In the genomic region with DNA sequence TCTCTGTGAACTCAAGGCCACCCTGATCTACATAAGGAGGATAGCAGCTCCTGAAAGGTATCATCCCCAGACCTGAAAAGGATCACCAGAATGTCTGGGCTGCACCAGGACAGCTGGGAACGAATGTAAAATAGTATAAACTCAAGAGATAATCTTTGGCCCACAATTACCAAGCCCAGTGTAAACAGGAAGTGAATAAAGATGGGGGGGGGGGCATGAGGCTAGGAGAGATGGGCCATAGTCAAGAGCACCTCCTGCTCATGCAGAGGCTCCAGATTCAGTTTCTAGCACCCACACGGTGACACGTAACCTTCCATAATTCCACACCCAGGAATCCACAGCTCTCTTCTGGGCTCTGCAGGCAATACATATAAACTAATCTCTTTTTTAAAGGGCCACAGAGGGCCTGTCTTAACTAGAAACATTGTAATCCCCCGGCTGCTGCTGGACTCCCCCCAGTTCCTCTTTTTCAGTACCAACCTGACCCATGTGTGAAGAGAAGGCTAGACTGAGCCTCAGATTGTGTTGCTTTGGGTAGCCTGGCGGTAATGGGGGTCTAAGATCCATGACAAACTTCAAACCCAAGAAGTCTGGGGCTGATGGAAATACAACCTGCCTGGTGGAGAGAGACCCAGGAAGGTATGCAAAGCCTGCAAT, we compare ENCODE assay signal across 11 mouse cellular contexts. TPM values are rescaled to one million over a fixed set of nuclear protein-coding genes. Genes with fewer than 3 reads are reported as not detected.
DNase-seq lines count a peak whose midpoint lies in the region; ATAC-seq and TF ChIP-seq lines count a peak whose summit lies in the region.
"Had no signal": no experiment of that assay in that cellular context is flagged by ENCODE, and none has a peak within 500 bp of the region (broad histone marks: within the 10 kb centered on the region; RNA-seq: fewer than 3 reads in every experiment).

No protein-coding gene starts in this region.

- no peak for ATAC-seq in lung, embryonic 14.5 days (ENCODE audit: insufficient read depth)
- peak; percentile 49 for ATAC-seq in granulocyte monocyte progenitor cell, adult 5-6 weeks (replicated peaks; ENCODE audit: poor library complexity, severe bottlenecking)
- no peak for ATAC-seq in hindbrain, embryonic 13.5 days (ENCODE audit: low FRiP score)
- no peak for ATAC-seq in midbrain, embryonic 16.5 days
- ATAC-seq: hindbrain, embryonic 16.5 days had no signal

- H3K9me3 ChIP-seq in lung, embryonic 14.5 days (ENCODE audit: low read depth, low read length): no peaks in the 10 kb centered on the region
- H3K9me3 ChIP-seq in hindbrain, embryonic 13.5 days: no peaks in the 10 kb centered on the region
- no peaks in the 10 kb centered on the region for H3K9me3 ChIP-seq in midbrain, embryonic 16.5 days (replicated peaks; ENCODE audit: control insufficient read depth, low read length, poor library complexity, severe bottlenecking)
- H3K9me3 ChIP-seq: midbrain, embryonic 12.5 days had no signal

- TF ChIP-seq POLR2A in small intestine, adult 2 months (IDR thresholded peaks at IDR 0.05; ENCODE audit: low read depth, low read length): no peak

- intact Hi-C loops in gastrocnemius, adult 2 months (cut with DNase I): no loop called here

- no peaks in the 10 kb centered on the region for H3K27me3 ChIP-seq in lung, embryonic 14.5 days (ENCODE audit: insufficient read depth, low read length)
- no peaks in the 10 kb centered on the region for H3K27me3 ChIP-seq in small intestine, adult 2 months (ENCODE audit: control insufficient read depth, insufficient read depth, low read length)
- no peaks in the 10 kb centered on the region for H3K27me3 ChIP-seq in hindbrain, embryonic 13.5 days
- H3K27me3 ChIP-seq in midbrain, embryonic 16.5 days (ENCODE audit: control insufficient read depth, insufficient read depth, low read depth, low read length): no peaks in the 10 kb centered on the region
- H3K27me3 ChIP-seq: midbrain, embryonic 12.5 days had no signal

- TF ChIP-seq CTCF in gastrocnemius, adult 2 months (IDR thresholded peaks at IDR 0.05): no peak
- TF ChIP-seq CTCF in lung, embryonic 14.5 days (IDR thresholded peaks at IDR 0.05; ENCODE audit: low read depth): no peak
- TF ChIP-seq CTCF in small intestine, adult 2 months (IDR thresholded peaks at IDR 0.05; ENCODE audit: extremely low read depth, insufficient read length, insufficient replicate concordance, low read depth, low read length): no peak

- peaks cover 25% of the 10 kb centered on the region for H3K36me3 ChIP-seq in lung, embryonic 14.5 days (ENCODE audit: insufficient read depth)
- H3K36me3 ChIP-seq in small intestine, adult 2 months (ENCODE audit: control insufficient read depth, insufficient read depth, low read length): peaks cover 10% of the 10 kb centered on the region
- 0 out of 2 replicates have a peak, but pooled peaks cover 8% of the 10 kb centered on the region for H3K36me3 ChIP-seq in hindbrain, embryonic 13.5 days
- no peaks in the 10 kb centered on the region for H3K36me3 ChIP-seq in midbrain, embryonic 16.5 days (ENCODE audit: control insufficient read depth, insufficient read depth, low read length)
- H3K36me3 ChIP-seq: midbrain, embryonic 12.5 days had no signal

- WGBS in lung, embryonic 14.5 days: 73% methylated on average over 5 of the region's 5 CpGs
- WGBS in small intestine, adult 2 months: 40% methylated on average over 5 of the region's 5 CpGs
- 92% methylated on average over 5 of the region's 5 CpGs for WGBS in hindbrain, embryonic 13.5 days
- 93% methylated on average over 5 of the region's 5 CpGs for WGBS in midbrain, embryonic 16.5 days

- no peak overlapping the region for H3K9ac ChIP-seq in lung, embryonic 14.5 days
- no peak overlapping the region for H3K9ac ChIP-seq in hindbrain, embryonic 13.5 days
- H3K9ac ChIP-seq in midbrain, embryonic 16.5 days (ENCODE audit: low read depth, low read length): no peak overlapping the region
- H3K9ac ChIP-seq: midbrain, embryonic 12.5 days had no signal

- H3K4me1 ChIP-seq in lung, embryonic 14.5 days (ENCODE audit: insufficient read depth): peaks cover 46% of the 10 kb centered on the region
- peaks cover 71% of the 10 kb centered on the region for H3K4me1 ChIP-seq in small intestine, adult 2 months (ENCODE audit: control insufficient read depth, insufficient read depth, insufficient read length, low read length)
- peaks cover 17% of the 10 kb centered on the region for H3K4me1 ChIP-seq in hindbrain, embryonic 13.5 days (replicated peaks)
- H3K4me1 ChIP-seq in midbrain, embryonic 16.5 days (ENCODE audit: control insufficient read depth, insufficient read depth, low read length): peaks cover 7% of the 10 kb centered on the region; the same call in 1 of the 2 replicates

- H3K4me2 ChIP-seq in lung, embryonic 14.5 days: no peak overlapping the region
- no peak overlapping the region for H3K4me2 ChIP-seq in hindbrain, embryonic 13.5 days
- H3K4me2 ChIP-seq in midbrain, embryonic 16.5 days (ENCODE audit: low read length): no peak overlapping the region
- H3K4me2 ChIP-seq: midbrain, embryonic 12.5 days had no signal

- no peak for DNase-seq in gastrocnemius, adult 2 months
- no peak for DNase-seq in gastrocnemius, postnatal 4 days (ENCODE audit: low spot score in 2 of 2)
- DNase-seq in lung, embryonic 14.5 days: no peak
- DNase-seq in lung, postnatal 14 days: no peak

- H3K27ac ChIP-seq in gastrocnemius, adult 2 months: peak overlapping the region; percentile 62; the same call in 1 of the 2 replicates
- peak overlapping the region; percentile 73 for H3K27ac ChIP-seq in lung, embryonic 14.5 days (ENCODE audit: low read depth)
- H3K27ac ChIP-seq in small intestine, adult 2 months (ENCODE audit: insufficient read depth, low read depth, low read length): peak overlapping the region; percentile 59
- no peak overlapping the region for H3K27ac ChIP-seq in hindbrain, embryonic 13.5 days
- H3K27ac ChIP-seq in midbrain, embryonic 16.5 days (ENCODE audit: low read length): no peak overlapping the region
- H3K27ac ChIP-seq: left cerebral cortex, adult 2 months; midbrain, embryonic 12.5 days had no signal

- H3K4me3 ChIP-seq in gastrocnemius, adult 2 months: no peak overlapping the region
- no peak overlapping the region for H3K4me3 ChIP-seq in lung, embryonic 14.5 days (ENCODE audit: low read depth, low read length)
- H3K4me3 ChIP-seq in small intestine, adult 2 months (ENCODE audit: low read depth, low read length): no peak overlapping the region
- H3K4me3 ChIP-seq in hindbrain, embryonic 13.5 days: no peak overlapping the region
- no peak overlapping the region for H3K4me3 ChIP-seq in midbrain, embryonic 16.5 days (ENCODE audit: low read depth, low read length)
- H3K4me3 ChIP-seq: left cerebral cortex, adult 2 months; midbrain, embryonic 12.5 days had no signal

RNA-seq across cellular contexts. Expression of gene Myh9, which starts 11.4 kb away (rescaled TPM):
- 10 to 100 TPM; 37.4 to 57.4 TPM for total RNA-seq in gastrocnemius, adult 2 months (2021)
- 100 to 1,000 TPM; 171 to 187 TPM for total RNA-seq in gastrocnemius, postnatal 4 days (2021)
- 86.6 and 87.5 TPM in 2 replicates for polyA plus RNA-seq in lung, embryonic 14.5 days (2014; fragmentation: Nextera tagmentation; extraction: Ambion mirVana)
- total RNA-seq in granulocyte monocyte progenitor cell, adult 5-6 weeks (2014; fragmentation: Nextera tagmentation): 199 and 315 TPM in 2 replicates
- total RNA-seq in granulocyte monocyte progenitor cell, adult 5-6 weeks (2017): 285 and 305 TPM in 2 replicates
- polyA plus RNA-seq in small intestine, adult 2 months (2012; rRNA removed): 44.8 and 89.4 TPM in 2 replicates
- polyA plus RNA-seq in hindbrain, embryonic 13.5 days (2015; fragmentation: Nextera tagmentation; extraction: Ambion mirVana): 14.5 and 14.9 TPM in 2 replicates
- polyA plus RNA-seq in midbrain, embryonic 16.5 days (2015; fragmentation: Nextera tagmentation; extraction: Ambion mirVana): 9.5 and 11.2 TPM in 2 replicates

Comparison
In these comparisons a context has a peak if more than half of its experiments do, and no peak if none do; other contexts are left out.
1. H3K27ac ChIP-seq: peak in gastrocnemius, adult 2 months (single experiment), lung, embryonic 14.5 days (single experiment) and small intestine, adult 2 months (single experiment); none in hindbrain, embryonic 13.5 days (single experiment) and midbrain, embryonic 16.5 days (single experiment).